13 mouse cellular contexts compared by ENCODE assay signal in the genomic region with DNA sequence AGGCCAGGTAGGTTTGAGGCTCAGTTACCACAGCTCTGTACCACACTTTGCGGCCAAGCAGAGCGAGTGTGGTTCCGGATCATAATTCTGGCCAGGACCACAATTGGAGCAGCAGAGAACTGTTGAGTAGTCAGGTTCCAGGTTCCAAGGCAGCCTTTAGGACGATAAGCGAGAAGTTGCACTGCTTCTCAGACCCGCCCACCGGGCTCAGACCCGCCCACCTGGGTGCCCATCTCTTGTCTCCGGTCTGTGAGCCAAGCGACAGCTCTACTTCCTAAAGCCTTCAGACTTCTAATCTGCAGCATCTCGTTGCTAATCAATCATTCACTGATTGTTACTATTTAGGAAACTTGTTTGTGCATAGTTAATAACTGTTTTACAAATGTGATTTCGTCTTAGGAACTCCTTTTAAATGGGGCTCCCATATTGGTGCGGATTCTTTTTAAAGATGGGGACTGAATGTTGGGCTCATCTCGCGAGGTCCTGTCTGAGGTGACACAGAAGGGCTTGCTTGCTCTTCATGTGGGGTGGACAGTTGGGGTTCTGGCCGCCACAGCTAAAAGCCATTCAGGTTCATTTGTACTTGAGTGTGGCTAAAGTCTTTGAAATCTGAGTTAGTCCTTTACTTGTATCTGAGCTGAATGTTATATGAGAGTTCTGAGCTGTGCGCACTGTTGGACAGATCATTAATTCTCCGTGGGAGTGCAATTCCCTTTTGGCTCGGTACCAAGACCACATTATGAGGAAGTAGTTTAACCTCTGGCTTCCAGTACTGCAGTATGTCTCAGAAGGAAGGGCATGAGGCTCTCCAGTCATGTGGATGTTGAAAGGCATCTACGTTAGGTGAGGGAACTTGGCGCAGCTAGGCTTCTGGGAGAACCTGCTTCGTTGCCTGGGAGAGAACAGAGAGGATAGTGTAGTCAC. TPM values are rescaled to one million over a fixed set of nuclear protein-coding genes. Genes with fewer than 3 reads are reported as not detected.
DNase-seq lines count a peak whose midpoint lies in the region; ATAC-seq lines count a peak whose summit lies in the region.
"Had no signal": no experiment of that assay in that cellular context is flagged by ENCODE, and none has a peak within 500 bp of the region (broad histone marks: within the 10 kb centered on the region; RNA-seq: fewer than 3 reads in every experiment).

No protein-coding gene starts in this region.

- no peak overlapping the region for H3K4me2 ChIP-seq in midbrain, embryonic 16.5 days (ENCODE audit: low read length)
- H3K4me2 ChIP-seq: hindbrain, embryonic 15.5 days; liver, embryonic 13.5 days had no signal

- H3K9ac ChIP-seq in midbrain, embryonic 16.5 days (ENCODE audit: low read depth, low read length): no peak overlapping the region
- H3K9ac ChIP-seq: hindbrain, embryonic 15.5 days; liver, embryonic 13.5 days had no signal

- DNase-seq in NIH3T3 (ENCODE audit: low read depth): peak; percentile 62
- DNase-seq in kidney, postnatal 14 days: peak; percentile 79
- no peak for DNase-seq in retina, postnatal 1 day
- DNase-seq in left cerebral cortex, postnatal 36 days (ENCODE audit: low spot score in 2 of 2): no peak
- DNase-seq: cerebellum, adult 11 months; liver, embryonic 13.5 days had no signal

- intact Hi-C loops in left cerebral cortex, postnatal 36 days (cut with DNase I): no loop called here

- H3K9me3 ChIP-seq in midbrain, embryonic 16.5 days (replicated peaks; ENCODE audit: control insufficient read depth, low read length, poor library complexity, severe bottlenecking): no peaks in the 10 kb centered on the region
- H3K9me3 ChIP-seq: hindbrain, embryonic 15.5 days; liver, embryonic 13.5 days had no signal

- 72% methylated on average over 22 of the region's 22 CpGs for WGBS in midbrain, embryonic 16.5 days

- peak; percentile 87 for ATAC-seq in common myeloid progenitor, adult 5-6 weeks (replicated peaks; ENCODE audit: low read depth, poor library complexity, severe bottlenecking)
- ATAC-seq in megakaryocyte-erythroid progenitor cell, adult 5-6 weeks (replicated peaks; ENCODE audit: low FRiP score, low TSS enrichment, poor library complexity, severe bottlenecking): peak; percentile 60
- ATAC-seq in midbrain, embryonic 16.5 days: no peak

- H3K4me1 ChIP-seq in midbrain, embryonic 16.5 days (ENCODE audit: control insufficient read depth, insufficient read depth, low read length): peaks cover 3% of the 10 kb centered on the region; the same call in 1 of the 2 replicates
- H3K4me1 ChIP-seq: liver, embryonic 13.5 days had no signal

- no peak overlapping the region for H3K27ac ChIP-seq in midbrain, embryonic 16.5 days (ENCODE audit: low read length)
- H3K27ac ChIP-seq: hindbrain, embryonic 15.5 days; liver, embryonic 13.5 days had no signal

- no peaks in the 10 kb centered on the region for H3K27me3 ChIP-seq in midbrain, embryonic 16.5 days (ENCODE audit: control insufficient read depth, insufficient read depth, low read depth, low read length)

- H3K4me3 ChIP-seq in midbrain, embryonic 16.5 days (ENCODE audit: low read depth, low read length): no peak overlapping the region
- H3K4me3 ChIP-seq: hindbrain, embryonic 15.5 days; liver, embryonic 13.5 days had no signal

- no peaks in the 10 kb centered on the region for H3K36me3 ChIP-seq in midbrain, embryonic 16.5 days (ENCODE audit: control insufficient read depth, insufficient read depth, low read length)
- H3K36me3 ChIP-seq: hindbrain, embryonic 15.5 days; liver, embryonic 13.5 days had no signal

RNA-seq across cellular contexts. Expression of a gene that starts 28.9 kb away (rescaled TPM):
- total RNA-seq in common myeloid progenitor, adult 5-6 weeks (2017): not detected in 2 replicates
- not detected in 2 replicates for total RNA-seq in megakaryocyte-erythroid progenitor cell, adult 5-6 weeks (2014; fragmentation: Nextera tagmentation)
- not detected in 2 replicates for total RNA-seq in megakaryocyte-erythroid progenitor cell, adult 5-6 weeks (2017)
- 0.11 and 0.23 TPM in 2 replicates for polyA plus RNA-seq in midbrain, embryonic 16.5 days (2015; fragmentation: Nextera tagmentation; extraction: Ambion mirVana)
- total RNA-seq in left cerebral cortex, postnatal 36 days (2021): under 1 TPM; 0.27 to 0.36 TPM
- total RNA-seq: gastrocnemius, postnatal 4 days had no signal
- polyA plus RNA-seq: hindbrain, embryonic 15.5 days; liver, embryonic 13.5 days; neural tube, embryonic 11.5 days; testis, adult 2 months had no signal

RNA-seq across cellular contexts. Expression of a gene that starts 36.3 kb away (rescaled TPM):
- total RNA-seq in common myeloid progenitor, adult 5-6 weeks (2017): 4.4 and 4.6 TPM in 2 replicates
- total RNA-seq in megakaryocyte-erythroid progenitor cell, adult 5-6 weeks (2014; fragmentation: Nextera tagmentation): not detected in 2 replicates
- 0.84 and 4.8 TPM in 2 replicates for total RNA-seq in megakaryocyte-erythroid progenitor cell, adult 5-6 weeks (2017)
- polyA plus RNA-seq in midbrain, embryonic 16.5 days (2015; fragmentation: Nextera tagmentation; extraction: Ambion mirVana): 0.36 and 0.50 TPM in 2 replicates
- 1 to 10 TPM in 1 of 2 experiments, under 1 TPM in 1; 0.69 to 1.3 TPM for total RNA-seq in left cerebral cortex, postnatal 36 days (2021)

Comparison
In these comparisons a context has a peak if more than half of its experiments do, and no peak if none do; other contexts are left out.
1. DNase-seq: peak in NIH3T3 (single experiment) and kidney, postnatal 14 days (single experiment); none in retina, postnatal 1 day (single experiment) and left cerebral cortex, postnatal 36 days (0 of 2).